Mouse (Mus musculus) lung, postnatal 0 days (tissue): ENCODE measurements at regions not wholly inside any gene's neighbourhood (a gene's known extent, or its start where the extent isn't known, plus 50 kb on each side); places are given as distances from the start of the nearest gene placed in this dataset.

ENCODE experiments used
- ATAC-seq: fragments of 200-750 bp; cut with Nextera tagmentation; 2 replicates; pipeline ENCODE4 v1.8.0; 2017; ENCODE audit warnings: moderate library complexity
- DNase-seq: peaks from one replicate; pipeline ENCODE4 v3.0.0-alpha.2; 2016; ENCODE audit warnings: low spot score
- H3K27ac ChIP-seq: fragments of 300-500 bp; sonication (generic); 2 replicates; pipeline ENCODE4 v1.5.1; 2014; ENCODE audit warnings: antibody characterized with exemption, mild to moderate bottlenecking, low read length, mixed read lengths
- H3K27me3 ChIP-seq: fragments of 300-500 bp; sonication (generic); replicated peaks from 2 replicates; pipeline ENCODE4 v1.6.1; 2014; ENCODE audit warnings: low read length, mixed read lengths; ENCODE audit not compliant: insufficient read depth
- H3K36me3 ChIP-seq: fragments of 300-500 bp; sonication (generic); 2 replicates; pipeline ENCODE4 v1.6.1; 2014; ENCODE audit warnings: low read length, mixed read lengths; ENCODE audit not compliant: insufficient read depth
- H3K4me1 ChIP-seq: fragments of 300-500 bp; sonication (generic); 2 replicates; pipeline ENCODE4 v1.6.1; 2014; ENCODE audit warnings: antibody characterized with exemption, low read depth, low read length, mixed read lengths; ENCODE audit not compliant: insufficient read depth
- H3K4me2 ChIP-seq: fragments of 300-500 bp; sonication (generic); replicated peaks from 2 replicates; pipeline ENCODE4 v1.6.1; 2014; ENCODE audit warnings: low read depth, mild to moderate bottlenecking, low read length, moderate library complexity, mixed read lengths
- H3K4me3 ChIP-seq: fragments of 300-500 bp; sonication (generic); 2 replicates; pipeline ENCODE4 v1.5.1; 2014; ENCODE audit warnings: low read depth, low read length
- H3K9ac ChIP-seq: fragments of 300-500 bp; sonication (generic); replicated peaks from 2 replicates; pipeline ENCODE4 v1.6.1; 2014; ENCODE audit warnings: low read depth, mild to moderate bottlenecking
- H3K9me3 ChIP-seq: fragments of 300-500 bp; sonication (generic); 2 replicates; pipeline ENCODE4 v1.6.1; 2016; ENCODE audit warnings: low read length, mixed read lengths
- CTCF ChIP-seq: IDR thresholded peaks from 2 replicates; pipeline ENCODE4 v1.5.1; 2016; ENCODE audit warnings: antibody characterized with exemption, mild to moderate bottlenecking
- EP300 ChIP-seq: IDR thresholded peaks from 2 replicates; pipeline ENCODE4 v1.6.1; 2016; ENCODE audit warnings: antibody characterized with exemption, mild to moderate bottlenecking, control low read depth
- WGBS: fragments of 180-500 bp; shearing (Covaris S2); extraction: QIAGEN DNeasy Blood & Tissue Kit; methylation state at CpG from one replicate; pipeline ENCODE4 v1.1.7; 2014; 5-methylcytosine and 5-hydroxymethylcytosine counted together

DNA sequence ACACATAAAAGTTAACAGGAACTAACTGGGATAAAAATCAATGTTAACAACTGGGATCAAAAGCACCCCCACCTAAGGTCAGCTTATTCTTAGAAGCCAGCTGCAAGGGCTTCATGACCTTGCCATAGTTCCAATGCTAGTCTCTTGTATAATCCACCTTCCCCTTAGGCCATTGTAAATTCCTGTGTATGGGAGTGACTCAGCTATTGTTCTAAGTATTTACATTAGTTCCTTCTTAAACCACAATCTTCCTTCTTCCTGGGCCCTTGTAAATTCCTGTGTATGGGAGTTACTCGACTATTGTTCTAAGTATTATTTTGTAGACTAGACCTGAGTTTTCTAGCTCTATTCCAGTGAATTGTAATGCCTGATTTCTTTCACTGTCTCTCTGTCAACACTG, 173.6 kb upstream of the Sema3d start:
- no peak for TF ChIP-seq EP300
- no peak for TF ChIP-seq CTCF
- Histone ChIP-seq H3K4me2 (no peak overlapping the region), H3K4me3 (no peak overlapping the region), H3K9me3 (no peaks in the 10 kb centered on the region), H3K27ac (no peak overlapping the region), H3K9ac (no peak overlapping the region), H3K36me3 (no peaks in the 10 kb centered on the region), H3K27me3 (no peaks in the 10 kb centered on the region), H3K4me1 (no peaks in the 10 kb centered on the region)
- 42% methylated on average over 1 of the region's 1 CpGs for WGBS
- ATAC-seq (no peak), DNase-seq (no peak)

DNA sequence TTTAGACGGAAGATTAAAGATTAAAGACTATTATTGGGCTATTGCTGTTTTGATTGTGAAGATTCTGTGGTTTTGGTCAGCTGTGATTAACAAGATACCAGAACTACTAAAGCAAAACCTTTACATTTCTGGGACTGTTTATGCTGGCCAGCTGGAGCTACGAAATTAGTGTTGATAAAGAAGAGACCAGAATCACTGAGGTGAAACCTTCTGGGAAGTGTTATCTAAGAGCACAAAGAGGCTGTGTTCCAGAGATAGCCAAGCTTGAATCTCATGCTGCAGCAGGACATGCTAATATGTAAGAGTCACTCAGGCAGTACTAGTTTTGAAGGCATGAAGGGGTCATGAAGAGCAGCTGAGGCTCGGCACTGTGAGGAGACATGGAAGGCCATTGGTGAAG, 169.7 kb upstream of the Sema3d start:
- H3K4me3 ChIP-seq = no peak overlapping the region
- no peaks in the 10 kb centered on the region for H3K4me1 ChIP-seq
- ATAC-seq (no peak), DNase-seq (no peak)
- no peaks in the 10 kb centered on the region for H3K27me3 ChIP-seq
- 76% methylated on average over 3 of the region's 3 CpGs for WGBS
- H3K9me3 ChIP-seq = no peaks in the 10 kb centered on the region
- H3K27ac ChIP-seq = no peak overlapping the region
- H3K4me2 ChIP-seq = no peak overlapping the region
- no peaks in the 10 kb centered on the region for H3K36me3 ChIP-seq
- no peak for TF ChIP-seq CTCF
- no peak for TF ChIP-seq EP300
- H3K9ac ChIP-seq = no peak overlapping the region

DNA sequence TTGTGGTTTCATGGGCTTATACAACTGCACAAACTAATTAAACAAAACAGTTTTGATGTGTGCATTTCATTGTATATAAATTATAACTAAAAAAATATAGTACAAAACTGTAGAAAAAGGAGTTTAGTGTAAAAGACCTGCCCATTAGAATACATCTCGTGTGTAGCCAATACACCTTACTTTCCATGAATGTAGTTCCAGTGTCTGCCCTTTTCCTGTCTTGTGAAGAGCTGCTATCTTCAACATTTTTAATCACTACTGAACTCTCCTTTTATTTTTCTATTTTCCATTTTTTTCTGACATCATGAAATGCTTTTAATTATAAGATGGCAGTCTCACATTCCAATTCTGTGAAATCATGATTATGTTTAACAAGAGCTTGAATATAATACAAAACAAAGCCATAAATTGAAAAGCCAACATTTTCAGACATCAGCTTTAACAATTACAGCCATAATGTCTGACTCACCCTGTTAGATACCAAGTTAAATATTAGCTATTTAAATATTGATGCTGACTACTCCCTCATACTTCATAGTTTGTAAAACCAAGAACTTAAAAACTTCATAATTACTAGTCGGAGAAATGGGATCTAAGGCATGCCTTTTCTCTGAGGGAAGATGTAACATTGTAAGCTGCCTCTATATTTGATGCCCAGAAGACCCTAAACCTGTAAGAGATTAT, 163.6 kb upstream of the Sema3d start:
- TF ChIP-seq EP300 (no peak), CTCF (no peak)
- DNase-seq = no peak
- Histone ChIP-seq H3K27me3 (no peaks in the 10 kb centered on the region), H3K4me1 (no peaks in the 10 kb centered on the region), H3K4me3 (no peak overlapping the region), H3K9me3 (no peaks in the 10 kb centered on the region), H3K9ac (no peak overlapping the region), H3K27ac (no peak overlapping the region), H3K4me2 (no peak overlapping the region), H3K36me3 (no peaks in the 10 kb centered on the region)
- ATAC-seq = no peak
- 76% methylated on average over 2 of the region's 2 CpGs for WGBS

DNA sequence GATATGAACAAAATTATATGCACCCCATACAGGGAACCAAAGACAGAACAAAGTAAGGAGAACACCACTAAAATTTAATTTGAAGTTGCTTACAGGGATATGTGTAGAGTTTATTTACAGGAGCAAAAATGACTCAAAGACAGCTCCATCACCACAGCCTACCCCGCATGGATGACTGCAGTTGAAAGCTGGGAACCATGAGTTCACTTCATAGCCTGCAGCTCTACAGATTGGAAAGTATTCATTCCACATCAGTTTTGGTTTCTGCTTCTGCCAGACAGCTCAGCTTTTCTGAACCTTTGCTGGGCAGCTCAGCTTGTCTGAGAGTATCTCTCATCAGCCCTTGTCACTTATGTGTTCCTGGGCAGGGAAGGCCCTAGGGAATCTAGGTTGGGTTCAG, 160.6 kb upstream of the Sema3d start:
- Histone ChIP-seq H3K9me3 (no peaks in the 10 kb centered on the region), H3K4me3 (no peak overlapping the region), H3K4me2 (no peak overlapping the region), H3K9ac (no peak overlapping the region), H3K27ac (no peak overlapping the region), H3K36me3 (no peaks in the 10 kb centered on the region), H3K4me1 (no peaks in the 10 kb centered on the region), H3K27me3 (no peaks in the 10 kb centered on the region)
- TF ChIP-seq EP300 = no peak
- no peak for TF ChIP-seq CTCF
- ATAC-seq = no peak
- 81% methylated on average over 1 of the region's 1 CpGs for WGBS
- DNase-seq = no peak

DNA sequence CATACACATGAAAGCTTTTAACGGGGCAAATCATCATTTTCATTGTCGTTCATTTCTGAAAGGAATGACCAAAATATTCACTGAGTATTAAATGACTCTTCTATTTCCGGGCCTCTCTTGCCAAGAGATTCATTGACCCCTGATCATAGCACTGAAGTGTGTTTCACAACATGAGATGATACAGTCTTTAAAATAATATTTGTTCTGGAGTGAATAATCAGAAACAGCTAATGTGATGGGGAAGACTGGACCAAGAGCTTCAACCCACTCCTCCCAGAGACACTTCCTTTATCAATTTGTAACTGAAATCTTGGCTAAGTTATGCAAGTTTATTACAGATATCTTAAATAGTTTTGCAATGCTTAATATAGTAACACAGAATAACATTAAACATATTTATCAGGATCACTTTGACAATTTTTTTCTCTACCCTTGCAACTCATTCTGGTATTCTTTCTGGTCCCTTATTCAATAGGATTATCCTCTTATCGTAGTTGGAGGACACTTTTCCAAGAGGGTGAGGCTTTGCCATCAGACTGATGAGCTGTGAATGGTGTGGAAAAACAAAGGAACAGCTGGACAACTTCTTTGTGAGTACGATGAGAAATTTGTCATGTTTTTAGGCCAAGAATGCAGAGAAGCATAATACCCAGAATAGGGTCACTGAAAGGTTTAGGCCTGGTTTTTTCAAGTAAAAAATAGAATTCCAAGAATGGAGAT, 149.6 kb upstream of the Sema3d start:
- no peak overlapping the region for H3K4me2 ChIP-seq
- H3K36me3 ChIP-seq = no peaks in the 10 kb centered on the region
- H3K4me3 ChIP-seq = no peak overlapping the region
- TF ChIP-seq CTCF (no peak), EP300 (0 out of 2 replicates have a peak, but pooled peaks have one; percentile 20)
- H3K9ac ChIP-seq = no peak overlapping the region
- no peaks in the 10 kb centered on the region for H3K4me1 ChIP-seq
- H3K9me3 ChIP-seq = no peaks in the 10 kb centered on the region
- ATAC-seq (peak; percentile 60), DNase-seq (peak; percentile 49)
- WGBS = 49% methylated on average over 5 of the region's 5 CpGs
- no peaks in the 10 kb centered on the region for H3K27me3 ChIP-seq
- no peak overlapping the region for H3K27ac ChIP-seq

DNA sequence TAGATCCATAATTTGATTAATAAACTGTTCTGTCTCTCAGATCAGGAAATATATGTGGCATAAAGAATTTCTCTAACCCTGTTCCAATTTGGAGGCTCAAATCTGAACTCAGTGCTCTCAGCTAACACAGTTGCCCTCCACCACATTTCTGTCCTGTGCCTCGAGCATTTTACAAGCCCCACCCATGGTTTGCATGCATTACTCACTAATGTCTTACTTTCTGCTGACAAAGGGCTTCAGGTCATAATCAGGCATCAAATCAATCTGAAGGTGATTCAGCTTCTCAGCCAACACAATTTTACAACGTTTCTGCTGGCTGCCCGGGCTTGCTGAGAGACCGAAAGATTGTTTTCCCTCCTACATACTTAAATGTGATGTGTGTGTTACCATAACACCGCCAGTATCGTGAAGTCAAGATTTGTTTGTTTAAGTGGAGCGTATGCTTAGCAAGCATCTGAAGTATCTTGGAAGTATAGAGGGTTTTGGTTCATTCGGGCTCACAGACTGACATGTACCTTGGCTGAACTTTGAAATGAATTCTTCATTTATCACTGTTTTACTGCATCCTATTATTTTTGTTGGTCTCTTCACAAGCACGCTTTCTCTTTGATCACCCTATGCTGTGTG, 139.9 kb upstream of the Sema3d start:
- Histone ChIP-seq H3K4me2 (no peak overlapping the region), H3K36me3 (no peaks in the 10 kb centered on the region), H3K27ac (no peak overlapping the region), H3K9me3 (no peaks in the 10 kb centered on the region), H3K27me3 (no peaks in the 10 kb centered on the region), H3K4me3 (no peak overlapping the region), H3K9ac (no peak overlapping the region), H3K4me1 (no peaks in the 10 kb centered on the region)
- WGBS = 27% methylated on average over 9 of the region's 9 CpGs
- ATAC-seq (peak; percentile 44; the same call in 1 of the 2 replicates), DNase-seq (peak; percentile 51)
- no peak for TF ChIP-seq CTCF
- no peak for TF ChIP-seq EP300
